Mouse (Mus musculus) bone marrow macrophage, adult 2 months (primary cell): Measurements from ENCODE around the gene Apol6.

Experiments
- CTCF ChIP-seq: IDR thresholded peaks from 2 replicates; pipeline ENCODE4 v1.5.1; 2012; ENCODE audit warnings: low read depth, mild to moderate bottlenecking, low read length, moderate library complexity
- POLR2A ChIP-seq: IDR thresholded peaks from 2 replicates; pipeline ENCODE4 v1.6.1; 2012; ENCODE audit warnings: mild to moderate bottlenecking, low read depth, low read length, borderline replicate concordance

DNA sequence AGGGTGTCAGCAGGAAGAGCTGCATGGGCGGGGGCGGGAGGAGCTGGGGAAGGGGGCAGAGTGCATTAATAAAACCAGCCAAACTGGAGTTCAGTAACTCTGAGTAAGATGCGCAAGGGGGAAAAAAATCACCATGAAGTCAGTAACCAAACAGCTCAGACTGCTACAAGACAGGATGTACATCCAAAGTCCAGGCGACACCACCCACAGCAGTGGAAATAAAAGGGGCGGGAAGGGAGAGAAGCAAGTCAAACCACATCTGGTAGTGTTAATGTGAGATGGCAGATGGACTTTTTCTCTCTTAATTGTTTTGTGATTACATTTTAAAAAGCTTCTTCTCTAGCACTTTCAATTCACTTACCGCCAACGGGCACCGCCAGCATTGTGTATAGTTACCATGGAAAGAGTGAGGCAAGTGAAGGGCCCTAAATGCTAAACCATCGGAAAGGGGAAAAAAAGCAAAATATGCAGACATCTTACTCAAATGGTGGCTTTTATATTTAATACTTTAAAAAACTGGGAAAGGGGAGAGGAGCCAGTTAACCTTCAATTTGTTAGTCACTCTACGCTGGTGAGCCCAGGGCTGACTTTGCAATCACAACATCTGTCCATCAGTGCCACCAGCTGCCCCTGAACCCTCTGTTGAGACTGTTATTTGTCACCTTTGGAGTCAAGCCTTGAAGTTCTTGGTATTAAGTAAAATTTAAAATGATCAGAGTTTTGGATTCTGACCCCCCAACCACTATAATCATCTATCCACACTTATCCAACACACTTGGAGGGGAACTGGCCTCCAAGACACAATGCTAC lies 60.0 kb downstream of the Apol6 start:
- TF ChIP-seq CTCF (no peak), POLR2A (no peak)
